Mouse (Mus musculus) urinary bladder, adult 18-20 months (tissue): ENCODE measurements around the gene Ccser1.
"Not testable (repeated sequence)": the region's sequence is repeated elsewhere in the genome, so short reads cannot be mapped to it uniquely, and the experiment has no call there.

ENCODE experiments used
- DNase-seq, 2 experiments: peaks; one replicate each; pipeline ENCODE4 v3.0.0; 2022; ENCODE audit warnings: low spot score in 2 of 2, mixed read lengths in 2 of 2

The Ccser1 gene

DNA sequence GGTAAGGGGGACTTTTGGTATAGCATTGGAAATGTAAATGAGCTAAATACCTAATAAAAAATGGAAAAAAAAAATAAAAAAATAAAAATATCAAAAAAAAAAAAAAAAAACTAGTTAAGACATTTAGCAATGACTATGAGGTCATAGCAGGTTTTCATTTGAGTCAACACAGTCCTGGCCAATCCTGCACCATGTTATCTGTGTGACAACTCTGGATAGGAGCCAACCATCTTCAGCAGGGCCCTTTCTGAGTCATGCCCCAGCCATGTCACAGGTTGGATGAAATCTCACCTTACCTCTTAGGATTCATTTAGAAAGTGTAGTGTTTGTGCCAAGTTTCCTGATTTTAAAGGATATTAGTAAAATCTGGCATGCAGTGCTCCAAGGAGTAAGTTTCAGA, 45.2 kb downstream of the Ccser1 start:
- no peak for DNase-seq

DNA sequence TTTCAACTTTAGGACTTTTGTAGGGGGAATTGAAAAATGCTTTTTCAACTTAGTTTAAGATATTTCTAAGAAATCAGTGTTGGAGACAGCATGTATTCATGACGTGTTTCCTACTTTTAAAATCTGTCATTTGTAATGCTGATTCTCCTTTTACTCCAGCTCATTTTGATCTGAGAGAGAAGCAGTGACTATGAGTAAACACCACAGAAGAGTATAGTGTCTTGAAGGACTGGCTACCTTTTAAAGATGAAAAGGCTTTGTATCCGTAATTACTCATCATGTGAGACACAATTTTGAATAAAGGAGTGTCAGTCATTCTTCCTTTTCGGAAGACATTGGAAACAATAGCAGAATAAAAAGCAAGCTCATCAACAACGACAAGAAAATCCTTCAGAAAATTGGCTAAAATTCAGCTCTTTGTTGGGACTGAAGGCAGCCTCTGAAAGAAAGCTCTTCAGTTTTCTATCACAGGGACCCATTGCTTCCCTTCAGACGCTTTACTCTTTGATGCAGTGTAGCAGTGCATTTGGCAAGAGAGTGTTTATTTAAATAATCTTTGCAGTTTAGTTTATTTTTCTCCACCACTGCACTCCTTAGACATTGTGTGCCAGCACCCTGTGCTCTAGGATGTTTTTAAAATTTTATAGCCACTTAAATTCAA, 50.1 kb downstream of the Ccser1 start:
- no peak for DNase-seq

DNA sequence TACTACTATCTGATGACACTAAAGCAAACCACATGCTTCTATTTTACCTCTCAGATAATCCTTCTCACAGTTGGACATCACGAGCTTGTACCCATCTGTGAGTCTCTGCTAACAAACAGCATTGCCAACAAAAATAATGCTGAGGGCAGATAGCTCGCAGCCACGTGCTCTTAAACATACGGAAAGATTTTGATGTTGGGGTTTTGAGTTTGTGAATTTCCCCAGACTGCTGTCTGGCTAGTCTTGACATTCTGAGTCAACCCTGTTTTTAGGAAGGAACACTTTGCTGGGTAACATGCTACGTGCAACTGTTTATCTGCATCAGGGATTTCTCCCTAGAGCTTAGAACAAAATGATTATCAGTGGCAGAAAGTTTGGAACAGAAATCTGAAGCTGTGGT, 52.9 kb downstream of the Ccser1 start:
- DNase-seq: no peak

- no peak for DNase-seq
Observed at GRCm38 (mm10) chr6:61233548-61234187, 53.5 kb downstream of the Ccser1 start.

- DNase-seq: no peak
Observed at GRCm38 (mm10) chr6:61240618-61241017, 60.5 kb downstream of the Ccser1 start.

GRCm38 (mm10) chr6:61242556-61242955, 62.4 kb downstream of the Ccser1 start:
- DNase-seq: no peak

- no peak for DNase-seq
Observed at GRCm38 (mm10) chr6:61246523-61246922, 66.4 kb downstream of the Ccser1 start.

- no peak for DNase-seq
Observed at GRCm38 (mm10) chr6:61247842-61248472, 67.8 kb downstream of the Ccser1 start.

- no peak for DNase-seq
Observed at GRCm38 (mm10) chr6:61248700-61249099, 68.6 kb downstream of the Ccser1 start.

GRCm38 (mm10) chr6:61251232-61251631, 71.1 kb downstream of the Ccser1 start:
- DNase-seq: no peak

DNA sequence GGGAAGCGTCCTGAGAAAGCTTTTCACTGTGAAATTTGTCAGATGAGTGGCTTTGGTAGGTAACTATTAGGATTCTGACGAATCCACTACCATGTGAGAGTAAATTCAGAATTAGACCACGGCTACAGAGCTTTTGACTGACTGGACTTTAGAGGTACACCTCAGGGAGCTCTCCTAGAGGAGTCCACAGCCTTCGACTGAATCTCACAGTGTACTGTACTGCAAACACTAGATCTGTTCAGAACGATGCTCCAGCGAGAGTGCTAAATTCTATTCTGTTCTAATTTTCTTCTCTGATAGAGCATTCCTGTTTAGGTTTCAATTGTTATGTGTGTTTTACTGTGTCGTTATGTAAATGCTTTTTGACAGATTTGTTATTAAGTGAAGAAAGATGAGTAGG, 72.8 kb downstream of the Ccser1 start:
- DNase-seq: no peak

DNA sequence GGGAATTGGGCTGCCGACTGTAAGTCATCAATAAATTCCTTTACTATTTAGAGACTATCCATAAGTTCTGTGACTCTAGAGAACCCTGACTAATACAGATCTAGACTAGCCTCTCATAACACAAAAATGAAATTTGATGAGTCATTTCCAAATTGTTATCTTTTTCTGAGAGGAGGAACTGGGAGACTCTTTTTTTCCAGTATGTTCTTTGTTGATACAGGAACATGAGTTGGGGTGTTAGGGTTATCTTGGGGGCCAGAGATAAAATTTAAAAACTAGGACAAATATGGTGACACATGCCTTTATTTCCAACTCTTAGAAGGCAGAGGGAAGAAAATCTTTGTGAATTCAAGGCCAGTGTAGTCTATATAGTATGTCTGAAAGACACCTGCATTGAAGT, 75.8 kb downstream of the Ccser1 start:
- DNase-seq: not testable (repeated sequence)

DNA sequence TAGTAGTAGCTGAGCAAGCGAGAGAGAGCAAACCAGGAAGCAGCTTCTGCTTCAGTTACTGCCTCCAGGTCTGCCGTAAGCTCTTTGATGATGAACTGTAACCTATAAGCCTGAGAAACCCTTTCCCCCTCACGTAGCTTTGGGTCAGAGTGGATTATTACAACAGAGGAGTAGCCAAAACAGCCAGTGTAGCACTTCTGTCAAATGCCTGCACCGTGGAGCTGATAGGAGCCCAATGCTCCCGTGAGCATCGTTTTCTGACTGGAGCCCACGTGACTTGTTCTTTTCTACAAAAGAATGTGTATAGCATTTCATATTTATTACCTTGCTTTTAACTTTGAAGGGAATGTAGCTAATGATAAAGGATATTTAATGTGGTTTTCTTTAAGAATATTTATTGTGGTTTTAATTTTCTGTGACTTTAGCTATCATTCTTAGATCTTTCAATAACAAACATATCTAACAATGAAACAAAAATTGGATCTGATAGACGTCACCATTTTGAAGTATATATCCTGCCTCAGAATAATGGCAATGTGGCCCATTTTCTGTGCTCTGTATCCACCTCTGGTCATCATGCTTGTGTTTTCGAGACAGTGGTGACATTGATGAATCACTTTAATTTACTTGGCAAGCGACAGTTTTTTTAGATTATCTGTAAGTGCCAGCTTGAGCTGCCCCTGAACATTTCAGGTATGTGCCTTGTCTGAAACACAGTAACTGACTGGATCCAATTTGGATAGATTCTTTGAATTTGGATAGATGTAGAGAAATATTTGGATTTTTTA, 78.9 kb downstream of the Ccser1 start:
- no peak for DNase-seq

- DNase-seq: no peak
Observed at GRCm38 (mm10) chr6:61261381-61261780, 81.3 kb downstream of the Ccser1 start.

DNA sequence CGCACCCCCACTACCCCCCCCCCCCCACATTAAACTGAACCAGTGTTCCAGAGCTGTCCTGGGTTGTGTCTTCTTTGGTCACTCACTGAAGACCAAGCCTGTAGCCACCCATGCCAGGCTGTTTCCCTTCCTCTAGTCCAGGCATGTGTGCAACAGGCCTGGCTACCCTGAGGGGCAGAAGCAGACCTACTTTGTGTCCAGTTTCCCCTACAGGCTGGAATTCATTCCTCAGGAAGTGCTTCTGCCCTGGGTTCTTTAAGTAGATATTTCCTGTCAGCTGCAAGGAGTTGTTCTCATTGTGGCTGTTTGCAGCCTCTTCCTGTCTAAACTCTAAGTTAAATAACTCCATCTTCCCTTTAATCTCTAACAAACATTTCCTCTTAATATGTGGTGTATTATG, 82.3 kb downstream of the Ccser1 start:
- no peak for DNase-seq

DNA sequence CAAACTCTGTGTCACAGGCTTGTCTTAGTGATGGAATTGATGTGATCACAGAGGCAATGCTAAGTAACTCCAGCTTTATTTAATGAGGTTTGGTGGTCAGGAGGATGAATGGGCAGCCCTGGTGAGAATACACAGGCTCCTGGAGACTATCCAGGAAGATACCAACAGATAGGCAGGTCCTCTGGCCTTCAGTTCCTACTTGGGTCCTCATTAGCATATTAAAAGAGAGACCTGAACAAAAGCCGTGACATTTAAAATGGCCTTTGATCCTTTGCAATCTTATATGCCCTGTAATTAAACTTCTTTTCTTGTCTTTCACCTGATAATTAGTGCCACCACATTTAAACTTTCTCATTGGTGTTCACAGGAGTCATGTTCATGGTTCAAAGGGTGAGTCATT, 83.2 kb downstream of the Ccser1 start:
- no peak for DNase-seq

- no peak for DNase-seq
Observed at GRCm38 (mm10) chr6:61271033-61271432, 90.9 kb downstream of the Ccser1 start.

DNA sequence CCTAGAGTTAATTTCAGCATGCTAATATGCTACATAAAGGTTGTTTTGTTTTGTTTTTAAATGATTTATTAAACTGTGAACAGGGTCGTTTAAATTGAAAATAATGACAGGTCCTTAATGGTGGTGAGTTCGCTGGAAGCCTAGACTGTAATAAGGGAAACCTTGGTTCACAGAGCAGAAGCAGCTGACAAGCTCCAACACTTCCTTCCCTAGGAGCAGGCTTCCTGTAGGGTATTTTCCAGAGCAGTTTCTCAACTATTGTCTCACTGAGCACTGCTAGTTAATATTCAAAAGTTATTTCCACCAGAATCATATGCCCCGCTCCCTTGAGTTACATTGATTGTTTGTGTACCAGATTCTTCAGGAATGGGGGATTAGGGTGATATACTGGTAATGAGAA, 93.3 kb downstream of the Ccser1 start:
- DNase-seq: no peak

- DNase-seq: no peak
Observed at GRCm38 (mm10) chr6:61279506-61279905, 99.4 kb downstream of the Ccser1 start.

DNA sequence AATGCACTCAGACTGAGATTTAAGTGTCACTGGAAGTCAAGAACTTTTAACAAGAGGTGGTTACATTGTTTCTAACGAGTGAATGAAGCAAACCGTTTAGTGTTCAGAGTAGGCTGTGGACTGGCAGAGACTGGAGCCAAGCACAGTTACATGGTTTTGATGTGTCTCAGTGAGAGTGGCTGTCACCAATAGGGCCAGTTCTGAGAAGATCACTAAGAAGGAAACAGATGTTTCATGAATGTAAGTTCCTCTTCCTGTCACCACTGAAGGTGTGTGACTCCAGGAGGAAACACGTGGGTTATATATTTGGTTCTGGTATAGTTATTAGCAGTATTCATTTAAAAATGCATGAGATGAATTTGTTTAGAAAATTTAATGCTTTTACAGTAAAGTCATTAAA, 112.8 kb downstream of the Ccser1 start:
- no peak for DNase-seq

DNA sequence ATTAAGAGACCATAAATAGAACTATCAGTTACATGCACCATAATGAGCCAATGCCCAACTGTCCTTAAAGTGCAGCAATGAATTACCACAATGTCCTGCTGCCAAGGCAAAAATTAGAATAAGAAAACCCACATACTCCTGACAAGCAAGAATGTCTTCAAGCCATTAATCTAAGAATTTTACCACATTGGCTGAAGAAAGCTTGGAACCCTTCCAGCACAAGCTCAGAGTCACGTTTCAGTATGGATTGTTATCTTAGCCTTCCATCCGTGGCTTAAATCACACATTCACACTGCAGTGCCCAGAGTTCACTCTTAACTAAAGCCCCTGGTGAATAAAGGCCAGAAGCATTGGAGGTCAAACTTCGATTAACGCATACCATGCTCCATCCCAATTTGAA, 115.4 kb downstream of the Ccser1 start:
- DNase-seq: no peak
